Mouse (Mus musculus) megakaryocyte progenitor cell, adult 5-6 weeks (primary cell): ENCODE data around the gene Parm1. TPM values are rescaled to one million over a fixed set of nuclear protein-coding genes. Genes with fewer than 3 reads are reported as not detected.
A peak's percentile ranks its signal among the peaks of the same experiment; 100 is the strongest.

ENCODE experiments used
- ATAC-seq: replicated peaks from 2 replicates; pipeline ENCODE4 v1.8.0; 2016; ENCODE audit warnings: mild to moderate bottlenecking, moderate TSS enrichment, inconsistent platforms; ENCODE audit not compliant: poor library complexity
- total RNA-seq, 2 experiments: library from RNA; stranded (forward) in 1 of 2; stranded (reverse) in 1 of 2; fragments of 157-497, 149-512 nt in 1 of 2; fragments of 200-1000 nt in 1 of 2; gene quantifications; 2 replicates each; pipeline versions ENCODE4 v1.2.3 to v1.2.4; 2015 to 2017

Parm1 gene
- 0.68 and 1.8 TPM in 2 replicates for total RNA-seq (2015)
- total RNA-seq (2017): 0.37 and 0.81 TPM in 2 replicates

- peak; percentile 97 for ATAC-seq
These were observed at the start of gene Parm1 for GRCm38 (mm10) chr5:91517480-91518301. Parm1 (plus strand) TSS chr5:91517615.

GRCm38 (mm10) chr5:91475241-91475640, 42.2 kb upstream of the Parm1 start:
- no peak for ATAC-seq

- no peak for ATAC-seq
These were observed 40.6 kb upstream of the Parm1 start for GRCm38 (mm10) chr5:91476863-91477262.

- no peak for ATAC-seq
These were observed 38.7 kb upstream of the Parm1 start for GRCm38 (mm10) chr5:91478673-91479072.

- no peak for ATAC-seq
These were observed 37.3 kb upstream of the Parm1 start for GRCm38 (mm10) chr5:91480129-91480528.

GRCm38 (mm10) chr5:91484324-91484723, 33.1 kb upstream of the Parm1 start:
- ATAC-seq: no peak

GRCm38 (mm10) chr5:91494456-91494855, 23.0 kb upstream of the Parm1 start:
- no peak for ATAC-seq

- no peak for ATAC-seq
These were observed 16.1 kb upstream of the Parm1 start for GRCm38 (mm10) chr5:91501361-91501760.

- ATAC-seq: no peak
These were observed 15.0 kb upstream of the Parm1 start for GRCm38 (mm10) chr5:91502366-91502765.

- ATAC-seq: no peak
These were observed 13.0 kb upstream of the Parm1 start for GRCm38 (mm10) chr5:91504320-91504922.

- 0 out of 2 replicates have a peak, but pooled peaks have one; percentile 8 for ATAC-seq
These were observed 338 bp upstream of the Parm1 start for GRCm38 (mm10) chr5:91517077-91517476.

GRCm38 (mm10) chr5:91518302-91518790, 931 bp downstream of the Parm1 start:
- no peak for ATAC-seq

GRCm38 (mm10) chr5:91518946-91519345, 1.5 kb downstream of the Parm1 start:
- no peak for ATAC-seq

GRCm38 (mm10) chr5:91519521-91519920, 2.1 kb downstream of the Parm1 start:
- ATAC-seq: no peak

- ATAC-seq: no peak
These were observed 15.5 kb downstream of the Parm1 start for GRCm38 (mm10) chr5:91532748-91533496.

- ATAC-seq: no peak
These were observed 41.7 kb downstream of the Parm1 start for GRCm38 (mm10) chr5:91559071-91559610.

GRCm38 (mm10) chr5:91559711-91560110, 42.3 kb downstream of the Parm1 start:
- ATAC-seq: no peak

GRCm38 (mm10) chr5:91561394-91561793, 44.0 kb downstream of the Parm1 start:
- ATAC-seq: no peak

- ATAC-seq: peak; percentile 71
These were observed 45.1 kb downstream of the Parm1 start for GRCm38 (mm10) chr5:91562486-91562885.

- ATAC-seq: no peak
These were observed 46.6 kb downstream of the Parm1 start for GRCm38 (mm10) chr5:91564054-91564453.

- ATAC-seq: no peak
These were observed 48.0 kb downstream of the Parm1 start for GRCm38 (mm10) chr5:91565458-91565857.
